Mouse (Mus musculus): ENCODE data around the gene Rassf4. TPM values are rescaled to one million over a fixed set of nuclear protein-coding genes. Genes with fewer than 3 reads are reported as not detected.

The Rassf4 gene
- polyA plus RNA-seq (2012; rRNA removed), result 10.5 and 14.2 TPM in 2 replicates

GRCm38 (mm10) chr6:116673471-116674282, at the start of gene Rassf4:
Rassf4 (minus strand) TSS chr6:116673952.
- 1% methylated on average over 44 of the region's 44 CpGs for WGBS
- TF ChIP-seq CTCF (IDR thresholded peaks at IDR 0.05; ENCODE audit: borderline replicate concordance, control insufficient read depth, extremely low read depth, insufficient read depth, low read length, poor library complexity) (no peak), POLR2A (IDR thresholded peaks at IDR 0.05; ENCODE audit: control insufficient read depth, extremely low read depth, insufficient read depth, low read length, poor library complexity) (0 out of 2 replicates have a peak, but pooled peaks have one; percentile 13)
- H3K27ac ChIP-seq (ENCODE audit: control insufficient read depth, insufficient read depth, low read length), result peak within 1 kb of the TSS; percentile 29; the same call in 1 of the 2 replicates
- H3K4me3 ChIP-seq (ENCODE audit: control insufficient read depth, insufficient read depth, low read length), result peak within 1 kb of the TSS; percentile 56
- no peaks in the 10 kb centered on the region for H3K27me3 ChIP-seq (ENCODE audit: control insufficient read depth, insufficient read depth, low read length)
- DNase-seq, result peak; percentile 81
- H3K4me1 ChIP-seq (replicated peaks; ENCODE audit: control insufficient read depth, insufficient read depth, low read length), result peaks cover 20% of the 10 kb centered on the region
- H3K36me3 ChIP-seq (ENCODE audit: control insufficient read depth, insufficient read depth, low read length), result no peaks in the 10 kb centered on the region

- H3K4me1 ChIP-seq (replicated peaks; ENCODE audit: control insufficient read depth, insufficient read depth, low read length), result no peaks in the 10 kb centered on the region
- TF ChIP-seq POLR2A (IDR thresholded peaks at IDR 0.05; ENCODE audit: control insufficient read depth, extremely low read depth, insufficient read depth, low read length, poor library complexity) (no peak), CTCF (IDR thresholded peaks at IDR 0.05; ENCODE audit: borderline replicate concordance, control insufficient read depth, extremely low read depth, insufficient read depth, low read length, poor library complexity) (no peak)
- no peak overlapping the region for H3K4me3 ChIP-seq (ENCODE audit: control insufficient read depth, insufficient read depth, low read length)
- WGBS, result 26% methylated on average over 4 of the region's 4 CpGs
- no peak for DNase-seq
- no peak overlapping the region for H3K27ac ChIP-seq (ENCODE audit: control insufficient read depth, insufficient read depth, low read length)
- H3K36me3 ChIP-seq (ENCODE audit: control insufficient read depth, insufficient read depth, low read length), result no peaks in the 10 kb centered on the region
- H3K27me3 ChIP-seq (ENCODE audit: control insufficient read depth, insufficient read depth, low read length), result no peaks in the 10 kb centered on the region
Measured at GRCm38 (mm10) chr6:116718920-116719319, 45.2 kb upstream of the Rassf4 start.

GRCm38 (mm10) chr6:116718361-116718760, 44.6 kb upstream of the Rassf4 start:
- H3K27ac ChIP-seq (ENCODE audit: control insufficient read depth, insufficient read depth, low read length), result no peak overlapping the region
- 93% methylated on average over 4 of the region's 4 CpGs for WGBS
- no peaks in the 10 kb centered on the region for H3K27me3 ChIP-seq (ENCODE audit: control insufficient read depth, insufficient read depth, low read length)
- H3K4me3 ChIP-seq (ENCODE audit: control insufficient read depth, insufficient read depth, low read length), result no peak overlapping the region
- H3K36me3 ChIP-seq (ENCODE audit: control insufficient read depth, insufficient read depth, low read length), result no peaks in the 10 kb centered on the region
- TF ChIP-seq POLR2A (IDR thresholded peaks at IDR 0.05; ENCODE audit: control insufficient read depth, extremely low read depth, insufficient read depth, low read length, poor library complexity), result no peak
- TF ChIP-seq CTCF (IDR thresholded peaks at IDR 0.05; ENCODE audit: borderline replicate concordance, control insufficient read depth, extremely low read depth, insufficient read depth, low read length, poor library complexity), result no peak
- H3K4me1 ChIP-seq (replicated peaks; ENCODE audit: control insufficient read depth, insufficient read depth, low read length), result no peaks in the 10 kb centered on the region
- no peak for DNase-seq

GRCm38 (mm10) chr6:116717851-116718250, 44.1 kb upstream of the Rassf4 start:
- no peaks in the 10 kb centered on the region for H3K4me1 ChIP-seq (replicated peaks; ENCODE audit: control insufficient read depth, insufficient read depth, low read length)
- H3K27me3 ChIP-seq (ENCODE audit: control insufficient read depth, insufficient read depth, low read length), result no peaks in the 10 kb centered on the region
- H3K27ac ChIP-seq (ENCODE audit: control insufficient read depth, insufficient read depth, low read length), result no peak overlapping the region
- H3K4me3 ChIP-seq (ENCODE audit: control insufficient read depth, insufficient read depth, low read length), result no peak overlapping the region
- TF ChIP-seq POLR2A (IDR thresholded peaks at IDR 0.05; ENCODE audit: control insufficient read depth, extremely low read depth, insufficient read depth, low read length, poor library complexity), result no peak
- TF ChIP-seq CTCF (IDR thresholded peaks at IDR 0.05; ENCODE audit: borderline replicate concordance, control insufficient read depth, extremely low read depth, insufficient read depth, low read length, poor library complexity), result no peak
- 97% methylated on average over 7 of the region's 7 CpGs for WGBS
- no peak for DNase-seq
- no peaks in the 10 kb centered on the region for H3K36me3 ChIP-seq (ENCODE audit: control insufficient read depth, insufficient read depth, low read length)

- Histone ChIP-seq H3K4me3 (ENCODE audit: control insufficient read depth, insufficient read depth, low read length) (no peak within 1 kb of the TSS), H3K4me1 (replicated peaks; ENCODE audit: control insufficient read depth, insufficient read depth, low read length) (no peaks in the 10 kb centered on the region), H3K36me3 (ENCODE audit: control insufficient read depth, insufficient read depth, low read length) (no peaks in the 10 kb centered on the region), H3K27me3 (ENCODE audit: control insufficient read depth, insufficient read depth, low read length) (no peaks in the 10 kb centered on the region), H3K27ac (ENCODE audit: control insufficient read depth, insufficient read depth, low read length) (no peak within 1 kb of the TSS)
- DNase-seq, result no peak
- TF ChIP-seq POLR2A (IDR thresholded peaks at IDR 0.05; ENCODE audit: control insufficient read depth, extremely low read depth, insufficient read depth, low read length, poor library complexity) (no peak), CTCF (IDR thresholded peaks at IDR 0.05; ENCODE audit: borderline replicate concordance, control insufficient read depth, extremely low read depth, insufficient read depth, low read length, poor library complexity) (no peak)
- 95% methylated on average over 8 of the region's 8 CpGs for WGBS
Measured at GRCm38 (mm10) chr6:116716666-116717065, 42.9 kb upstream of the Rassf4 start, which contains the start of gene Tmem72. Tmem72 (minus strand) TSS chr6:116716913.

- no peaks in the 10 kb centered on the region for H3K27me3 ChIP-seq (ENCODE audit: control insufficient read depth, insufficient read depth, low read length)
- H3K27ac ChIP-seq (ENCODE audit: control insufficient read depth, insufficient read depth, low read length), result no peak overlapping the region
- DNase-seq, result no peak
- no peaks in the 10 kb centered on the region for H3K4me1 ChIP-seq (replicated peaks; ENCODE audit: control insufficient read depth, insufficient read depth, low read length)
- no peak overlapping the region for H3K4me3 ChIP-seq (ENCODE audit: control insufficient read depth, insufficient read depth, low read length)
- WGBS, result 91% methylated on average over 2 of the region's 2 CpGs
- no peak for TF ChIP-seq CTCF (IDR thresholded peaks at IDR 0.05; ENCODE audit: borderline replicate concordance, control insufficient read depth, extremely low read depth, insufficient read depth, low read length, poor library complexity)
- TF ChIP-seq POLR2A (IDR thresholded peaks at IDR 0.05; ENCODE audit: control insufficient read depth, extremely low read depth, insufficient read depth, low read length, poor library complexity), result no peak
- H3K36me3 ChIP-seq (ENCODE audit: control insufficient read depth, insufficient read depth, low read length), result no peaks in the 10 kb centered on the region
Measured at GRCm38 (mm10) chr6:116715166-116715565, 41.4 kb upstream of the Rassf4 start.
